Mouse (Mus musculus) heart, postnatal 0 days (tissue): ENCODE measurements at regions not wholly inside any gene's neighbourhood (a gene's known extent, or its start where the extent isn't known, plus 50 kb on each side); places are given as distances from the start of the nearest gene placed in this dataset.

Experiments
- ATAC-seq: fragments of 200-750 bp; cut with Nextera tagmentation; 2 replicates; pipeline ENCODE4 v1.8.0; 2017; ENCODE audit warnings: low read depth, moderate number of reproducible peaks, moderate library complexity; ENCODE audit not compliant: insufficient read depth
- DNase-seq: peaks from one replicate; pipeline ENCODE4 v3.0.0-alpha.2; 2016; ENCODE audit warnings: low spot score
- H3K27ac ChIP-seq: fragments of 300-500 bp; sonication (generic); 2 replicates; pipeline ENCODE4 v1.5.1; 2014; ENCODE audit warnings: low read depth, mild to moderate bottlenecking
- H3K27me3 ChIP-seq: fragments of 300-500 bp; sonication (generic); 2 replicates; pipeline ENCODE4 v1.6.1; 2014; ENCODE audit warnings: low read length, mixed read lengths; ENCODE audit not compliant: control insufficient read depth, insufficient read depth
- H3K36me3 ChIP-seq: fragments of 300-500 bp; sonication (generic); replicated peaks from 2 replicates; pipeline ENCODE4 v1.6.1; 2014; ENCODE audit warnings: low read length, mixed read lengths; ENCODE audit not compliant: control insufficient read depth, insufficient read depth
- H3K4me1 ChIP-seq: fragments of 300-500 bp; sonication (generic); 2 replicates; pipeline ENCODE4 v1.6.1; 2014; ENCODE audit warnings: antibody characterized with exemption; ENCODE audit not compliant: control insufficient read depth, insufficient read depth
- H3K4me2 ChIP-seq: fragments of 300-500 bp; sonication (generic); 2 replicates; pipeline ENCODE4 v1.6.1; 2014; ENCODE audit warnings: low read depth, mild to moderate bottlenecking, low read length, moderate library complexity
- H3K4me3 ChIP-seq: fragments of 300-500 bp; sonication (generic); 2 replicates; pipeline ENCODE4 v1.5.1; 2014; ENCODE audit warnings: low read depth, low read length
- H3K9ac ChIP-seq: fragments of 300-500 bp; sonication (generic); replicated peaks from 2 replicates; pipeline ENCODE4 v1.6.1; 2014; ENCODE audit warnings: low read depth, low read length, mixed read lengths
- H3K9me3 ChIP-seq: fragments of 300-500 bp; sonication (generic); replicated peaks from 2 replicates; pipeline ENCODE4 v1.6.1; 2016; ENCODE audit warnings: low read length; ENCODE audit not compliant: control insufficient read depth
- CTCF ChIP-seq: IDR thresholded peaks from 2 replicates; pipeline ENCODE4 v1.5.1; 2016; ENCODE audit warnings: antibody characterized with exemption, control low read depth, low read depth
- EP300 ChIP-seq: IDR thresholded peaks from 2 replicates; pipeline ENCODE4 v1.6.1; 2016; ENCODE audit warnings: antibody characterized with exemption, low read depth
- WGBS: fragments of 180-500 bp; shearing (Covaris S2); extraction: QIAGEN DNeasy Blood & Tissue Kit; methylation state at CpG from one replicate; pipeline ENCODE4 v1.1.7; 2014; 5-methylcytosine and 5-hydroxymethylcytosine counted together

DNA sequence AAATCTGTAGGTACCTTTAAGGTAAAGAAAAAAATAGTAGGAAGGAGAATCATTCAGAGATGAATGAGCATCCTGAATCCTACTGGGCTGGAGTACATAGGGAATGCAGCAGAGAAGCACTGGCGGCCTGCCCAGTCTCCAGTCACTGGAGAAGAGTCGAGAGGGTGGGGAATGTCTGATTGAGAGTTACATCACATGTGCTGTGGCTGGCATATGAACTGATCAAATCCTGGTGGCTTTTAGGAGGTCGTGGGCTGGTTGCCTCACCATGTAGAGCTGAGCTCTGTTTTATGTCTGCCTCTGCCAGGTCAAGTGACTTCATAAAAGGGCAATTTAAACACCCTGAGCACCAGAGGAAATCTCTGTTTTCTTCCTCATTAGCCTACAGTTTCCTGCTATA, 783.9 kb upstream of the 4930452B06Rik start:
- no peaks in the 10 kb centered on the region for H3K27me3 ChIP-seq
- H3K4me2 ChIP-seq = no peak overlapping the region
- H3K36me3 ChIP-seq = no peaks in the 10 kb centered on the region
- no peak overlapping the region for H3K27ac ChIP-seq
- DNase-seq (peak; percentile 29), ATAC-seq (0 out of 2 replicates have a peak, but pooled peaks have one; percentile 49)
- no peak overlapping the region for H3K4me3 ChIP-seq
- H3K9ac ChIP-seq = no peak overlapping the region
- no peaks in the 10 kb centered on the region for H3K9me3 ChIP-seq
- TF ChIP-seq CTCF (no peak), EP300 (no peak)
- 15% methylated on average over 3 of the region's 3 CpGs for WGBS
- no peaks in the 10 kb centered on the region for H3K4me1 ChIP-seq

DNA sequence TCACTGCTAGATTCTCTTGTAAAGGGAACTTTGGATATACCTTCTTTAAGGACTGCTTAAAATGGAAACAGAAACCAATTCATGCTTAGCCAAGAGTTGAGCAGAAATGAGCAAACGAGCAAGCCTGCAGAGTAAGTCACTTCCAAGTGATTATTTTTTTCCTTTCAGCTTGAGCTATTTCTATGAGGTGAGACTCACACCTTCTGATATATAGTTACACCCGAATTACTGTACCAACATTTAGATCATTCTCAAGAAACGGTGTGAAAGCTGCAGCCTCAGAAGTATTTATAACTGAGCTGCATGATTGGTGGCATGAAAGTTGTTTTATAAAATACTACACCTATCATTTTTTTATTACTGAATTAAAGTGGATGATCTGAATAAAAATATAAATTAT, 771.9 kb upstream of the 4930452B06Rik start:
- H3K4me3 ChIP-seq = no peak overlapping the region
- no peaks in the 10 kb centered on the region for H3K27me3 ChIP-seq
- H3K9me3 ChIP-seq = no peaks in the 10 kb centered on the region
- H3K4me1 ChIP-seq = no peaks in the 10 kb centered on the region
- H3K36me3 ChIP-seq = no peaks in the 10 kb centered on the region
- no peak overlapping the region for H3K9ac ChIP-seq
- no peak overlapping the region for H3K27ac ChIP-seq
- no peak overlapping the region for H3K4me2 ChIP-seq
- 72% methylated on average over 3 of the region's 3 CpGs for WGBS
- TF ChIP-seq CTCF (no peak), EP300 (no peak)
- DNase-seq (no peak), ATAC-seq (no peak)

DNA sequence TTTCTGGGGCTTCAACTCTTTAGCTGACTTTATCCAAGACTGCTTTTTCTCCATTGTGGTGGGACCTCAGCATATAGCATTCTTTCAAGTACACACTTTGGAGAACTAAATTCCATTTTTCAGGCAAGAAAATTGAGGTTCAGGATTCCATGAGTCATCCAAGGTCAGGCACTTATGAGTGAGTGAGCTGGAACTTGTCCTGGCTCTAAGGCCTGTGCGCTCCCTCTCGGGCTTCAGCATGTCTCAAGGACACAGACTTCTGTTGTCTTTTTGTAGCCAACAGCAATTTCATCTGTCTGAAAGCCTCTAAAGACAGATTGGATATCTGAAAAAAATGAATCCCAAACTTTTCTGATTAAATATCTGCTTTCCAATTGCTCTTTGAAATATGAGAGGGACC, 769.1 kb upstream of the 4930452B06Rik start:
- Histone ChIP-seq H3K4me2 (no peak overlapping the region), H3K9ac (no peak overlapping the region), H3K36me3 (no peaks in the 10 kb centered on the region), H3K27me3 (no peaks in the 10 kb centered on the region), H3K27ac (no peak overlapping the region), H3K4me1 (no peaks in the 10 kb centered on the region), H3K9me3 (no peaks in the 10 kb centered on the region), H3K4me3 (no peak overlapping the region)
- ATAC-seq (no peak), DNase-seq (no peak)
- no peak for TF ChIP-seq CTCF
- no peak for TF ChIP-seq EP300
- 86% methylated on average over 2 of the region's 2 CpGs for WGBS

DNA sequence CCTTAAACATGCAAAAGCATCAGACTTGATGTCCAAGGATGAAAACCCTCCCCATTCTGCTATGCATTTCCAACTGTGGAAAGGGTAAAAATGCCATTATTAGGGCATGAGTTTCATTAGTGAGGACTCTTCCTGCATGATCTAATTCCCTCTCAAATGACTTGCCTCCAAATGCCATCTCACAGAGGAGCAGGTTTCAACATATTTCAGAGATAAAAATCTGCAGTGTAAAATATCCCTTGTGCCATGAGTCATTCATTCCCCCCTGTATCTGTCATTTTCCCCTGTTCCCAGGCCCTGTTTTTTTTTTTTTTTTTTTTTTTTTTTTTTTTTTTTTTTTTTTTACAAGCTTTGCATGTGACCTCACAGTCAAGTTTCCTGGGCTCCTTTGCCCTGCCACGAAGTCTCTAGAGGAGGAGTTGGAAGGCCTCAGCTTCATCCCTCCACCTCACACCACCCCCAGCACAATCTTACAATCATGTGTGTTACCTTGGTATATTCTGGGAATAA, 767.1 kb upstream of the 4930452B06Rik start:
- no peak for TF ChIP-seq EP300
- no peak for TF ChIP-seq CTCF
- Histone ChIP-seq H3K9ac (no peak overlapping the region), H3K4me3 (no peak overlapping the region), H3K9me3 (no peaks in the 10 kb centered on the region), H3K27me3 (no peaks in the 10 kb centered on the region), H3K27ac (no peak overlapping the region), H3K36me3 (no peaks in the 10 kb centered on the region), H3K4me2 (no peak overlapping the region), H3K4me1 (no peaks in the 10 kb centered on the region)
- DNase-seq (no peak), ATAC-seq (no peak)
- WGBS = 43% methylated on average over 1 of the region's 1 CpGs

DNA sequence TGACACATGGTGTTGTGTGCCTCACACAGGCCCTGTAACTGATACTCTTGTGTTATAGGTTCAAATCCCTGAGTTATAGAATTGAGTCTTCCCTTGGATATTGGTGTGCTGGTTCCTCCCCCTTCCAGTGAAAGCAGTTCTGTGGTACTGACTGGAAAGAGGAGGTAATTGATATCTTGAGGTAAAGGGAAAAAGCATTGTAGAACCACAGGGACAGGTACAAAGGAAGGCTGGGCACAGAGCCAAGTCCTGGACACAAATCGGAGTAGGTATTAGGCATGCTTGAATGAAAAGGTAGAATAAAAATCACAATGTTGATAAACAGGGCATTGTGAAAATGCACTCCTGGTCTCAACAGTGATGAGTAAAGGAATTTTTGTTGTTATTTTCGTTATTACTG, 765.8 kb upstream of the 4930452B06Rik start:
- no peak overlapping the region for H3K9ac ChIP-seq
- H3K27ac ChIP-seq = no peak overlapping the region
- no peaks in the 10 kb centered on the region for H3K36me3 ChIP-seq
- no peak overlapping the region for H3K4me2 ChIP-seq
- DNase-seq = no peak
- H3K9me3 ChIP-seq = no peaks in the 10 kb centered on the region
- no peak overlapping the region for H3K4me3 ChIP-seq
- no peak for ATAC-seq
- H3K4me1 ChIP-seq = no peaks in the 10 kb centered on the region
- 74% methylated on average over 2 of the region's 2 CpGs for whole genome bisulfite sequencing
- no peak for TF ChIP-seq CTCF
- TF ChIP-seq EP300 = no peak
- H3K27me3 ChIP-seq = no peaks in the 10 kb centered on the region

DNA sequence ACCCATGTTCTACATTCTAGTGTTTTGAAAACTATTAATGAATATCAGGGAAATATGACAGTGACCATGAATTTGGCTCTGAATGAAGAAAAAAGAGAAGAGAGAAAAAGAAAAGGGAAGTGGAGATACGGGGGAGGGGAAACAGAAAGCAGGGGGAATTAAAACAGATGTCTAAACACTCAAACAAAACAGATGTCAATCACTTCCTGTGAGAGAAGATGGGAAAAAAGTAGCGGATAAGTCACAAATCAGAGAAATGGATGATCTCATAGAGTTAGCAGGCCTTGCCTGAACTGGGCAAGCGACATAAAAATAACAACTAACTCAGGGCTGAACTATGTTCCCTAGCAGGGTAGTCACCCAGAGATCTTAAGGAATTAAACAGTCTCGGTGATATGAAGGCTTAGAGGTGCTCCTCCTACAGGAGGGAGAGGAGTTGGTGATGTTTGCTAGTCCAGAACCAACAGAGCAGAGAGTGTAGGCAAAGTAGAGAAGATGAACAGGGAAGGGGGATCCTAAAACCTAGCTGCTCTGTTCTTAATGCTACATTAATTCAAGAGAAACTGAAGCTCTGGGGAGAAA, 745.9 kb upstream of the 4930452B06Rik start:
- ATAC-seq = no peak
- no peaks in the 10 kb centered on the region for H3K4me1 ChIP-seq
- no peaks in the 10 kb centered on the region for H3K27me3 ChIP-seq
- H3K4me2 ChIP-seq = no peak overlapping the region
- H3K9me3 ChIP-seq = no peaks in the 10 kb centered on the region
- H3K9ac ChIP-seq = no peak overlapping the region
- no peak for DNase-seq
- no peak overlapping the region for H3K4me3 ChIP-seq
- TF ChIP-seq CTCF (no peak; the same call in 1 of the 2 replicates), EP300 (no peak)
- WGBS = 34% methylated on average over 4 of the region's 4 CpGs
- no peak overlapping the region for H3K27ac ChIP-seq
- no peaks in the 10 kb centered on the region for H3K36me3 ChIP-seq
